Mouse (Mus musculus) large intestine, adult 2 months (tissue): ENCODE results near the gene Sez6. TPM values are rescaled to one million over a fixed set of nuclear protein-coding genes. Genes with fewer than 3 reads are reported as not detected.

Source experiments
- DNase-seq: peaks from one replicate; pipeline ENCODE4 v3.0.0-alpha.2; 2012; ENCODE audit warnings: low read depth, low spot score
- WGBS: fragments of 180-500 bp; shearing (Covaris S2); methylation state at CpG from one replicate; pipeline ENCODE4 v1.1.7; 2018; 5-methylcytosine and 5-hydroxymethylcytosine counted together
- polyA plus RNA-seq: library from polyadenylated mRNA; depleted of rRNA; stranded (reverse); fragments of >200 nt; gene quantifications from 2 replicates; pipeline ENCODE4 v1.2.3, GENCODE M21; 2012

Gene Sez6
- polyA plus RNA-seq, 1 experiment, result 0.48 TPM

DNA sequence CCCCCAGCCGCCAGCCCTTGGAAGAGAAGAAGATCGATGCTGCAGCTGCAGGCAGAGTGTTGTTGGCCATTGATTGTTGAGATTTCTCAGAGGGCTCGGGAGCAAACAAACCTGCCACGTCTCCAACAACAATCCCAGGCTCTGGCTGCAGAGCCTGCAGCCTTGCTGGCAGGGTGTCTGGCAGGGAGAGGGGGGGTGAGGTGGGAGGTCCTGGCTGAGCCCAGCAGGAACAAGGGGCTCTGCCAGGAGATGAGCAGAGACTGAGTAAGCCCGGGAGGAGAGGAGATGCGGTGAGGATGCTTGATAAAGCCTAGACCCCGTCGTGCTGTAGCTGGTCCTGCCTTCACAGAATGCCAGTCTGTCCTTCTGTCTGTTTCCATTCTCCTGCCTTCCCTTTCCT lies 6.2 kb downstream of the Sez6 start:
- DNase-seq, result no peak
- WGBS, result 7% methylated on average over 8 of the region's 8 CpGs

DNA sequence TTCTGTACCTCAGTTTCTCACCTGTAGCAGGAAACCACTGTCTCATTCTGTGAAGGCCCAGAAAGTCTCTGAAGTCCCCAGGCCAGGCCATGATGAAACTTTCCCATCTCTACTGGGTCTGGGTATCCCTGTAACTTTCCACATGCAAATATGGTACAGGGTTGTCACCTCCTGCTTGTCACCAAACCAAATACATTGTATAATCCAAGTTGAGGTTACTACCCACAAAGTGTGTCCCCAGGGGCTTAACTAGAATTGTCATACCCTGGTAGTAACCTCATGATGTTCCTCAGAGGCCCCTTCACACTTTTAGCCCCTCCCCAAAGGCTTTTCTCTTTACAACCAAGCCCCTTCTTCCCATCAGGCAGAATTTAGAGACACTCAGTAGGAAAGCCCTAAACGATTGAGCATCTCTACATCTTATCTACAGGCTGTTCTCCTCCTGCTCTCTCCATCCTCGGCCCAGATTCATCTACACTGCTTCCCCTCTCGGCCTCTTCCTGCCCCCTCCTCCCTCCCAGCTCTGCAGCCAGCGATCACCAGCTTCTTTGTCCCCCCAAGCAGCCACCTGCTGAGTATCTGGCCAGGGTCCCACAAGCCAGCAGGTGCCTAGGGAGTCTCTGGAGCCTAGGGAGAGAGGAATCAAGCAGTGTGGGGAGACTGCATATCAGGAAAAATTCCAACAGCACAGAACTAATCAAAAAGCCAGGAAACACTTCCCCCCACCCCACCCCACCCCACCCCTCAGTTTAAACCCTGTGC lies 7.2 kb downstream of the Sez6 start:
- WGBS, result 15% methylated on average over 4 of the region's 4 CpGs

DNA sequence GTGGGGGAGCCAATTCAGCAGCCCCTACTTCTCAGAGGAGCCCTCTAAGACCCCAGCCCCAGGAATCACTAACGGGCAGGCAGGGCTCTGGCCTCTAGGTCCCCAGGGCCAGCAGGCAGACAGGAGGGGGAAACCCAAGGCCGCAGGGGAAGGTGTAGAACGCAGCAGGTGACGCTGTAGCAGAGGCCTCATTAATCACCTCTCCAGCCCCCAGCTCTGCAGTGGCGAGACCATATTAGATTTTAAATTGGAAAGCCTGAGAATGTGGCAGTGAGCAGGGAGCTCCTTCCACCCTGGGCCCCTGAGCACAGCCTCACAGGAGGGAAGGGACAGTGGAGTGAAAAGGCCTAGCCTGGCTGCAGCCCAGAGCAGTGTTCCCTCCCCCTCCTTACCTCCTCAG lies 11.6 kb downstream of the Sez6 start:
- no peak for DNase-seq

More for the DNA sequence above, 7.2 kb downstream of the Sez6 start:
- no peak for DNase-seq

DNA sequence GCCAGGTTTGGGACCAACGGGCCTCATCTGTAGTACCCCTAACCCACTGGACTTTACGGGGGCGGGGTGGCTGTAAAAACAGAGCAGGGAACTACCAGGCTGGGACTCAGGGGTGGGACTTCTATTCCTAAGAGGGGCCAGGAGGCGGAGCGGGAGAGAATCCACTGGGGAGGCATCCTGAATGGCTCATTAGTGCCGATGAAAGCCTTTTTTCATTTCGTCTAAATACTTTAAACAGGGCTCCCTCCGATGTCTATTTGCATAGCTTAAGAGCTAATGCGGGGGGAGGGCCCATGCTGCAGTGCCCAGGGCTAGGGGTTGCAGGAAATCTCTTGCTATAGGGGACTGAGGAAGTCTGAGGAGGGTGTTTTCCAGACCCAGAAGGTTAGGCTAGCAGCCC lies 17.3 kb downstream of the Sez6 start:
- 8% methylated on average over 9 of the region's 9 CpGs for WGBS
- DNase-seq, result no peak

More for the DNA sequence above, 11.6 kb downstream of the Sez6 start:
- WGBS, result 28% methylated on average over 5 of the region's 5 CpGs

DNA sequence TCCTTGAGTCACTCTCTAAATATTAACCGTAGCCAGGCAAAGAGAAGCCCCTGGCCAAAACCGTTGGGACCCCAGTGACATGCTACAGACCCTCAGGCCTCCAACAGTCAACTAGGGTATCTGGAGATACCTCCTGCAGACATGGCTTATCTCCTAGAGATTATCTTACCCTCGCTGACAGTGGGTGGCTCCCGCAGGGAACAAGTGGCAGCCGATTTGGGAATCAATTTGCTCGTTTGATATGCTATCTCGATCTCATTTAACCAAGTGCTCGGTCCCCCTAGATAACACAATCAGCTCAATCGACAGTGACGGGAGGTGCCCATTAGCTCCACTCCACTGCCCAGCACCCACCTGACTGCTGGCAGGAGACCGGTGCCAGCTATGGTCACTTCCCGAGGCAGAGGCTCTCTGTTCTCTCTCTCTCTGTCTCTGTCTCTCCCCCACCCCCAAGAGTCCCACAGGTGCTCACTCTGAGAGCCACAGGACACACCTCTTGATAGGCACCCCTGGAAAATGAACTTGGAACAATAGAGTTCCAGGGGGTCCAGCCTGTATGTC lies 19.6 kb downstream of the Sez6 start:
- no peak for DNase-seq
- WGBS, result 17% methylated on average over 12 of the region's 12 CpGs

DNA sequence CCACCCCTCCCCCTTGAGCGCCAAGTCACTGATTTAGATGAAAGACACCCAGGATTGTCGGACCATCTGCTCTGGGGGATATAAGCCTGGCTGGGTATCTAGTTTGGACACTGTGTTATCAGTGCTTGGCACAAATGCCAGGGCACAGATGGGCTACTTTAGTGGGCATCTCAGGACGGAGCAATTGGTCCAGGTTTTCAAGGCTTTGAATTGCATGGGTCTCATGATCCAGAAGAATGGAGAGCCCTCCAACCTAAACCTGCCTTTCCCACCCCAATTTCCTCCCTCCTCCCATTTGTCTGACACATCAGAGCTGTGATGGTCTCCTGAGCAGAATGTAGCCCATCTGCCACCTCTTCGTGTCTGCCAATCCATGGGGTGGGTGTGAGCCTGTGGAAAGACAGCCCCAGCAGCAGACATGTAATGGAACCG lies 20.2 kb downstream of the Sez6 start:
- DNase-seq, result no peak
- WGBS, result 61% methylated on average over 5 of the region's 5 CpGs

GRCm38 (mm10) chr11:77953671-77954070 lies 23.1 kb downstream of the Sez6 start:
- DNase-seq, result no peak
- 35% methylated on average over 9 of the region's 9 CpGs for WGBS

DNA sequence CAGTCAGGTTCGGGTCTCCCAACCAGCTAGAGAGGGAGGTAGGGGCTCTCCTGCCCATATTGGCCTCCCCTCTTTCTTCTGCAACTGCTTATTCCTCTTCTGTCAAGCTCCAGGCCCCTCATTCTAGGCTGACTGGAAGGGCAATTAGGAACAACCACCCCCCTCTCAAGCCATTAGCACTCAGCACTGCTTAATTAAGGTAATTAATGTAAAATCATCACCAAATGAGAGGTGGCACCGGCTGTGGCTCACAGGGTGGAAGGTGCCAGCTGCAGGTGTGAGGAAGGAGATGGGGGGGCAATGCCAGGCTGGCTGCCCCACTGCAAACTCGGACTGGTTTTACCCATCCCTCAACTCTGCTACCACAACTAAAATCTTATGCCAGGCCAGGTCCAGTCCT lies 25.8 kb downstream of the Sez6 start:
- 61% methylated on average over 3 of the region's 3 CpGs for WGBS

GRCm38 (mm10) chr11:77958268-77958667 lies 27.7 kb downstream of the Sez6 start:
- DNase-seq, result no peak
- WGBS, result 74% methylated on average over 2 of the region's 2 CpGs

More for the DNA sequence above, 25.8 kb downstream of the Sez6 start:
- no peak for DNase-seq

DNA sequence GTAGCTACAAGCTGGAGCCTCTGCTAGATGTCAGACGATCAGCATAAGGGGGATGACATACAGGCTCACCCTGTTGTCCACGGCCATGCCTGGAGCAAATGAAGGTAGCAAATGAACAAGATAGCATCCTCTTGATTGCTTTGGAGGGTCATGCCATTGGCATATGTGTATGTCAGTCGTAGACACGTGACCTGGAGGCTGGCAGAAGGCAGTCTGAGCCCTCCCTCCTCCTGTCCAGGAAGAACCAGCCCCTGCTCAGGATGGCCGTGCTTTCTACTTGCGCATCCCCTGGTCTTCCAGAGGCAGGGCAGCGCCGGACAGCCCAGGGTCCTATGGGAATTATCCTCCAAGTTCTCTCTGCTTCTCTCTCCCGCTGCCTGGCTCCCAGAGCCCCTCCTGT lies 28.3 kb downstream of the Sez6 start:
- 63% methylated on average over 9 of the region's 9 CpGs for WGBS

GRCm38 (mm10) chr11:77960199-77960598 lies 29.6 kb downstream of the Sez6 start:
- WGBS, result 46% methylated on average over 9 of the region's 9 CpGs
- DNase-seq, result no peak

More for the DNA sequence above, 28.3 kb downstream of the Sez6 start:
- no peak for DNase-seq

DNA sequence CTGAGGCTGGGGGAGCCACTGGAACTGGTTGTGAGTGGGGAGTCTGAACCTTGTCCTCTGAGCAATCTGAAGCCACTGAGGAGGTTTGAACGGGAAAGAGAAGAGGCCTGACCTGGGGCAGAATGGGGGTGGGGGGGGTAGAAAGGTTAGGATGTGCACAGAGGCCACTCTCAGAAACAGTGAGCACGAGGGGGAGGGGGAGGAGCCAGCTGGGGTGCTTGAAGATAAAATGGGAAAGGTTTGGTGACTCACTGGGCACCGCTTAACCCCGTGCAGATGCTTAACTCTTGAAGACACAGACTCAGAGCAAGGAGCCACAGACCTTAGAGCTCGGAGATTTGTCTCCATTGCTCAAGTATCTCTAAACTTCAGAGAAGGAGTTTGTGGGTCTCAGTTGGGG lies 30.3 kb downstream of the Sez6 start:
- WGBS, result 22% methylated on average over 5 of the region's 5 CpGs

DNA sequence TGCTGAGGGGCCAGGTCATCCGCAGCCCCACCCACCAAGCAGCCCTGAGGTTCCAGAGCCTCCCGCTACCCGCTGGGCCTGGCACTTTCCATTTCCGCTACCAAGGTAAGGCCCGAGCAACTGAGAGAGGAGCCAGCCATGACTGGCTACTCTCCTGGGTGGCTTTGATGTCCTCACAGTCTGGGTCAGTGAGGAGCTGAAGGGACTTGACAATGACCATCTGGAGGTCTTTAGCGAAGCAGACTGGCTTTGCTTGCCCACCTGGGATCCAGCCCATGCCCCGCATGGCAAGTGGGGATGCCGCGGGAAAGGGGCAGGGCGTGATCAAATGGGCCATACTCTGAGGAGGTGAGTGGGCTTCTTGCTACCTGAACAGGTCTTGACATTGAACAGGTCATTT lies 32.3 kb downstream of the Sez6 start:
- no peak for DNase-seq
- WGBS, result 88% methylated on average over 10 of the region's 10 CpGs

More for the DNA sequence above, 30.3 kb downstream of the Sez6 start:
- DNase-seq, result no peak

GRCm38 (mm10) chr11:77964415-77965095 lies 34.0 kb downstream of the Sez6 start:
- WGBS, result 33% methylated on average over 19 of the region's 19 CpGs
- no peak for DNase-seq

GRCm38 (mm10) chr11:77965101-77966036 lies 34.8 kb downstream of the Sez6 start:
- no peak for DNase-seq
- 36% methylated on average over 17 of the region's 17 CpGs for WGBS

- WGBS, result 45% methylated on average over 5 of the region's 5 CpGs
- DNase-seq, result no peak
Measured at GRCm38 (mm10) chr11:77966037-77966391, 35.4 kb downstream of the Sez6 start.

DNA sequence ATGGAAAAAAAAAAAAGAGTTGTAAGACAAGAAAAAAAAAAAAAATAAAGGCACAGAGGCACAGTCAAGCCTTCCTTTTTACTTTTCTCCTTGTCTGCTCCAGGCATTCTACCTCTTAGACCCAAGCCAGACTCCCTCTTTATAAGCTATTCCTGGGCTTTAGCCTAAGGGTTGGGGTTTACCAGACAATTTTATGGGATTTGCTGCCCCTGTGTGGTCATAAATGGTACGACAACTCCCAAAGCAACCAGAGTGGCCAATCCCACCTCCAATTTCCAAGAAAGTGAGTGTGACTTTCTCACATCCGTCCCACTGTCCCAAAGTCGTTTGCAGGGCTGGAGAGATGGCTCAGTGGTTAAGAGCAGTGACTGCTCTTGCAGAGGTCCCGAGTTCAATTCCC lies 36.5 kb downstream of the Sez6 start:
- under 1% methylated on average over 4 of the region's 4 CpGs for WGBS
- DNase-seq, result peak; percentile 48

DNA sequence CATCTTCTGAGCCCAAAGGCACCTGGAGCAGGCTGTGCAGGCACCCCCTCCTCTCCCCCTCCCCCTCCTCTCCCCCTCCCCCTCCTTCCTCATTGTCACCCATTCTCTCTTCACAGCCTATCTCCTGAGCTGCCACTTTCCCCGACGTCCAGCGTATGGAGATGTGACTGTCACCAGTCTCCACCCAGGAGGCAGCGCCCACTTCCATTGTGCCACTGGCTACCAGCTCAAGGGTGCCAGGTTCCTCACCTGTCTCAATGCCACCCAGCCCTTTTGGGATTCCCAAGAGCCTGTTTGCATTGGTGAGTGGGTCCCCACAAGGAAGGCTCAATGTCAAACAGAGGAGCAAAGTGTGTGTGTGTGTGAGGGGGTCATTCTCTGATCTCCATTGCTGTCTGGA lies 38.2 kb downstream of the Sez6 start:
- DNase-seq, result no peak
- 53% methylated on average over 4 of the region's 4 CpGs for WGBS

DNA sequence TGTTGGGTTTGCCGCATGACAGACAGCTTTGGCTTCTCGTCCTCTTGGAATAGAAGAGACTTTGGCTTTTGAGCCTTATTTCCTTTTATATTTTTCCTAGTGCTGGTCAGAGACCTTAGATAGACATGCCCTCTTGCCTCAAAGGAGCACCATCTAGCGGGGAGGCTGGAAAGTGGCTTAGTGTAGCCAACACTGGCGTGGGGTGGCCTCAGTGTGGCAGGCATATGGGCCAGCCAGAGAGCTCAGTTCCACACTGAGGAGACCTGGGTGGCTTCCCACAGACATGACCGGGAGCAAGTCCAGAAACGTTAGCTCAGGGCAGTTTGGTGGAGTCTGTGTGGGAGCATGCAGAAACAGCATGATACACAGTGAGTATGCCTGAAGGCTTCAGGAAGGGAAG lies 40.1 kb downstream of the Sez6 start:
- 78% methylated on average over 6 of the region's 6 CpGs for WGBS
- no peak for DNase-seq

GRCm38 (mm10) chr11:77973520-77973919 lies 42.9 kb downstream of the Sez6 start:
- no peak for DNase-seq
- 79% methylated on average over 7 of the region's 7 CpGs for WGBS
